Mouse (Mus musculus): ENCODE data around the gene Arid5b.

GRCm38 (mm10) chr10:68135416-68135815 lies 143.1 kb downstream of the Arid5b start:
- TF ChIP-seq CTCF (IDR thresholded peaks at IDR 0.05; ENCODE audit: extremely low read depth, insufficient read depth, insufficient read length, insufficient replicate concordance) = no peak
- no peak for TF ChIP-seq POLR2A (IDR thresholded peaks at IDR 0.05; ENCODE audit: low read depth, low read length)
